Mouse (Mus musculus): Measurements from ENCODE around the gene Ddb2.

DNA sequence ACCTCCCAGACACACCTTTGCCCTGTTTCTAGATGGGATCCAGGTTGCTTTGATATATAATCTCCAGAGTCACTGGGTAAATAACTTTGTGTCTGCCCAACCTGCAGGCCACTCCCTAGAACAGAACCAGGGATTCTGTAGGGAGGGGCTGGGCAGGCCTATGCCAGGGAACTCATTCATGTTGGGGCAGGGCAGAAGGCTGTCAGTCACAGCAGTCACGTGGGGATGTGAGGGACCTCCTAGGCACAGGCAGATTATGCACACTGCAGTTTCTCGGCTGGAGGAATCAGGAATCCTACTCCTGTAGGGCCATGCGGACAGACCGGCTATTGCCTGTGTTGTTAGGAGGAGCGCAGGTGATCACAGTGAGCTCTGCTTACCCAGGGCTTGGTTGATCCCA lies 44.6 kb upstream of the Ddb2 start:
- TF ChIP-seq POLR2A (IDR thresholded peaks at IDR 0.05; ENCODE audit: insufficient read depth, low read depth, low read length) (no peak), CTCF (IDR thresholded peaks at IDR 0.05) (no peak), EP300 (IDR thresholded peaks at IDR 0.05; ENCODE audit: insufficient read depth, low read depth, low read length) (no peak)

Measured in heart, adult 2 months (tissue).